Mouse (Mus musculus) heart, embryonic 14.5 days (tissue): ENCODE data around the gene Ano7. TPM values are rescaled to one million over a fixed set of nuclear protein-coding genes. Genes with fewer than 3 reads are reported as not detected.

Experiments used
- ATAC-seq: fragments of 200-750 bp; cut with Nextera tagmentation; 2 replicates; pipeline ENCODE4 v1.8.0; 2017; ENCODE audit warnings: low read depth, moderate TSS enrichment; ENCODE audit not compliant: insufficient number of reproducible peaks, insufficient read depth, low FRiP score
- H3K27ac ChIP-seq, 2 experiments: fragments of 200-500 bp in 1 of 2; fragments of 300-500 bp in 1 of 2; sonication (generic) in 1 of 2; replicated peaks in 1 of 2; 2 replicates each; pipeline ENCODE4 v1.5.1; 2012 to 2014; ENCODE audit warnings: low read depth in 2 of 2, low read length in 2 of 2, control low read depth in 1 of 2, mild to moderate bottlenecking in 1 of 2, mixed read lengths in 1 of 2; ENCODE audit not compliant: control insufficient read depth in 1 of 2, insufficient read depth in 1 of 2
- H3K27me3 ChIP-seq: fragments of 300-500 bp; sonication (generic); 2 replicates; pipeline ENCODE4 v1.6.1; 2014; ENCODE audit warnings: mild to moderate bottlenecking, low read length, control low read depth; ENCODE audit not compliant: control insufficient read depth, insufficient read depth
- H3K36me3 ChIP-seq: fragments of 300-500 bp; sonication (generic); 2 replicates; pipeline ENCODE4 v1.6.1; 2014; ENCODE audit warnings: mild to moderate bottlenecking, control low read depth, low read length, mixed read lengths; ENCODE audit not compliant: control insufficient read depth, insufficient read depth
- H3K4me1 ChIP-seq, 2 experiments: fragments of 200-500 bp in 1 of 2; fragments of 300-500 bp in 1 of 2; sonication (generic) in 1 of 2; 2 replicates each; pipeline ENCODE4 v1.6.1; 2012 to 2014; ENCODE audit warnings: low read length in 2 of 2, control low read depth in 1 of 2, mixed read lengths in 1 of 2; ENCODE audit not compliant: control insufficient read depth in 2 of 2, insufficient read depth in 2 of 2
- H3K4me2 ChIP-seq: fragments of 300-500 bp; sonication (generic); 2 replicates; pipeline ENCODE4 v1.6.1; 2014; ENCODE audit warnings: mild to moderate bottlenecking, low read length
- H3K4me3 ChIP-seq, 2 experiments: fragments of 200-500 bp in 1 of 2; fragments of 300-500 bp in 1 of 2; sonication (generic) in 1 of 2; 2 replicates each; pipeline ENCODE4 v1.5.1; 2012 to 2014; ENCODE audit warnings: low read length in 2 of 2, mild to moderate bottlenecking in 2 of 2, control low read depth in 1 of 2, low read depth in 1 of 2, moderate library complexity in 1 of 2; ENCODE audit not compliant: control insufficient read depth in 1 of 2, insufficient read depth in 1 of 2
- H3K9ac ChIP-seq: fragments of 300-500 bp; sonication (generic); 2 replicates; pipeline ENCODE4 v1.6.1; 2014; ENCODE audit warnings: mild to moderate bottlenecking, low read length
- H3K9me3 ChIP-seq: fragments of 300-500 bp; sonication (generic); 2 replicates; pipeline ENCODE4 v1.6.1; 2016; ENCODE audit warnings: low read length, control low read depth; ENCODE audit not compliant: control insufficient read depth
- WGBS: fragments of 180-500 bp; shearing (Covaris S2); extraction: QIAGEN DNeasy Blood & Tissue Kit; methylation state at CpG from one replicate; pipeline ENCODE4 v1.1.7; 2014; 5-methylcytosine and 5-hydroxymethylcytosine counted together
- polyA plus RNA-seq: library from polyadenylated mRNA; unstranded; fragments of >200 nt; fragmentation: Nextera tagmentation; extraction: Ambion mirVana; gene quantifications from 2 replicates; pipeline ENCODE4 v1.2.1, GENCODE M21; 2014

Ano7 gene
- polyA plus RNA-seq, 1 experiment from 2014 or later, result 0.27 TPM

DNA sequence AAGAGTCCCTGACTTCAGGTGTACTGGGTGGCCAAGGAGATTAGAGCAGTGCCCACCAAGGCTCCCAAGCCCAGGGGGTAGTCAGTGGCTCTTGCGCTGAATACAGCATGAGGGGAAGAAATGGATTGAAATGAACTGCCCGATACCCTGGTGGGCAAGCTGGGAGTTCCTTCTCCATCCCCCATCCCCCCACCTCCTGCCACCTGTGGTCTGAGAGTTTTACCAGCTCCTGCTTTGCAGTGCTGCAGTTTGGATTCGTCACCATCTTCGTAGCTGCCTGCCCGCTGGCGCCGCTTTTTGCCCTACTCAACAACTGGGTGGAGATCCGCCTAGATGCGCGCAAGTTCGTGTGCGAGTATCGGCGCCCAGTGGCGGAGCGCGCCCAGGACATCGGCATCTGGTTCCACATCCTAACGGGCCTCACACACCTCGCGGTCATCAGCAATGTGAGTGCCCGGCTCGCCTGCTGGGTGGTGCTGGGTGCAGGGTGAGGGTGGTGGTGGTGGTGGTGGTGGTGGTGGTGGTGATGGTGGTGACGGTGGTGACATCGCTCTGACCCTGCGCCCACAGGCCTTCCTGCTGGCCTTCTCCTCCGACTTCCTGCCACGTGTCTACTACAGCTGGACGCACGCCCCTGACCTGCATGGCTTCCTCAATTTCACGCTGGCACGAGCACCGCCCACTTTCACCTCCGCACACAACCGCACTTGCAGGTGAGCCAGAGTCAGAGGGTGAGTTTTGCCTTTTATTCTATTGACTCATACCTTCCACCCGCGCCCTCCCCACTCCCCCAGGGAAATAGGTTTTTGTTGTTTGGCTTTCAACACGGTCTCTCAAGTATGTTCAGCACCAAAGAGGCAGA, 27.7 kb downstream of the Ano7 start:
- peak overlapping the region; percentile 37 to 41 for H3K4me3 ChIP-seq
- H3K4me2 ChIP-seq, result peak overlapping the region; percentile 61
- H3K9ac ChIP-seq, result 0 out of 2 replicates have a peak overlapping the region, but pooled peaks have one; percentile 42
- no peaks in the 10 kb centered on the region; a peak in 2 of 4 replicates for H3K4me1 ChIP-seq
- peaks cover 13% of the 10 kb centered on the region for H3K36me3 ChIP-seq
- no peak for ATAC-seq
- no peaks in the 10 kb centered on the region for H3K9me3 ChIP-seq
- no peak overlapping the region for H3K27ac ChIP-seq
- no peaks in the 10 kb centered on the region for H3K27me3 ChIP-seq
- WGBS, result 17% methylated on average over 33 of the region's 38 CpGs

DNA sequence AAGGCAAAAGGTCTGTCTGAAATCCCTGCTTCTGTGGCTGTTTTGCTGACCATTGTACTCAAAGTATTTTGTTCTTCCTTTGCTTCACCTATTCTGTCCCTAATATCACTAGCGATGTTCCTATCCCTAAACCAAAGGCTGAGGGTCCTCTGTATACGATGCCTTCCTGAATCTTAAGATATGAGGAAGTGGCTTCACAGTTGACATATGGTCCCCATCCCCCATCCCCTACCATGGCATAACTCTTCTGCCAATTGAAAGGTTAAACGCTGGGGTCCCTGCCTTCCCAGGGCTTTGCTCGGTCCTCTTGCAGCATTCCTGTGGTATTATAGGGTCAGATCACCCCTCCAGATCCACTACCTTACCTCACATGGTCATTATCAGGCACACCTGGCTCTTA, 29.7 kb downstream of the Ano7 start:
- H3K4me1 ChIP-seq, result no peaks in the 10 kb centered on the region; a peak in 2 of 4 replicates
- no peaks in the 10 kb centered on the region for H3K27me3 ChIP-seq
- no peaks in the 10 kb centered on the region for H3K9me3 ChIP-seq
- H3K4me3 ChIP-seq, result no peak overlapping the region
- no peak for ATAC-seq
- no peak overlapping the region for H3K4me2 ChIP-seq
- no peak overlapping the region for H3K27ac ChIP-seq
- H3K36me3 ChIP-seq, result peaks cover 32% of the 10 kb centered on the region
- WGBS, result 76% methylated on average over 4 of the region's 4 CpGs
- H3K9ac ChIP-seq, result no peak overlapping the region

DNA sequence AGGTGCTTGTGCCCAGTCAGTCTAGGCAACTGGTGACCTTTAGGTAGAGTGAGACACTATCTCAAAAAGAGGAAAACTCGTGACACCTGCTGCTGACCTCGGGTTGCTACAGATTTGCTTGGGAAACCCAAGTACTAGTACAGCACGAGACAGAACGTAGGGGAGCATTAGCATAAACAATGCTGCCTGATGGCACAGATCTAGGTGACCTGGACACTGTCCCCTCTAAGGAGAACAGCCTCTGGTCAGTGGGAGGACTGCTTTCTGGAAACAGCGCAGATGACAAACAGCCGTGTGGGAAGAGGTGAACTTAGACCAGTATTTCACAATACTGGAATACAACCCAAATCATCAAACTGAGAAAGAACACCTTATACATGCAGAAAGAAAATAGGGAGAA, 58.4 kb downstream of the Ano7 start:
- Histone ChIP-seq H3K27me3 (no peaks in the 10 kb centered on the region), H3K9ac (no peak overlapping the region), H3K9me3 (no peaks in the 10 kb centered on the region), H3K4me3 (no peak overlapping the region), H3K4me2 (no peak overlapping the region), H3K36me3 (peaks cover 96% of the 10 kb centered on the region), H3K4me1 (no peaks in the 10 kb centered on the region), H3K27ac (no peak overlapping the region)
- 78% methylated on average over 6 of the region's 6 CpGs for WGBS
- ATAC-seq, result no peak

DNA sequence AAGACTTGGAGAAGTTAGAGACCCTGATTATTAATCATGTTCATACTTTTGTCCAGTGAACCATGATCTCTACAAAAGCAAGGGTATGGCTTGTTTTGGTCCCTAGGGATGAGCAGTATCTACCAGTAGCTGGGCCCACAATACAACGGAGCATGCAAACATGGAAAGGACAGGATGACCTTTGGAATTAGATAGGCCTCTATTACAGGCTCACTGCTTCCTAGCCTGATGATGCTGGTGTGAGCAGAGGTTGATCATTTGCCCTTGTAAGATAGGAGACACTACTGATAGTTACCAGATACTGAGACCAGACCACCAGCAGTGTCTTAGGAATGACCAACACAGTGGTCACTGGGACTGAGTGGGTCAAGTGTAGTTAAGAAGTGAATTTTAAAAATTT, 65.6 kb downstream of the Ano7 start:
- Histone ChIP-seq H3K4me3 (no peak overlapping the region), H3K4me2 (no peak overlapping the region), H3K27ac (no peak overlapping the region), H3K4me1 (peaks cover 6 to 15% of the 10 kb centered on the region in 2 experiments), H3K9ac (no peak overlapping the region), H3K36me3 (peaks cover 78% of the 10 kb centered on the region), H3K27me3 (no peaks in the 10 kb centered on the region), H3K9me3 (no peaks in the 10 kb centered on the region)
- no peak for ATAC-seq
- 80% methylated on average over 1 of the region's 1 CpGs for WGBS

DNA sequence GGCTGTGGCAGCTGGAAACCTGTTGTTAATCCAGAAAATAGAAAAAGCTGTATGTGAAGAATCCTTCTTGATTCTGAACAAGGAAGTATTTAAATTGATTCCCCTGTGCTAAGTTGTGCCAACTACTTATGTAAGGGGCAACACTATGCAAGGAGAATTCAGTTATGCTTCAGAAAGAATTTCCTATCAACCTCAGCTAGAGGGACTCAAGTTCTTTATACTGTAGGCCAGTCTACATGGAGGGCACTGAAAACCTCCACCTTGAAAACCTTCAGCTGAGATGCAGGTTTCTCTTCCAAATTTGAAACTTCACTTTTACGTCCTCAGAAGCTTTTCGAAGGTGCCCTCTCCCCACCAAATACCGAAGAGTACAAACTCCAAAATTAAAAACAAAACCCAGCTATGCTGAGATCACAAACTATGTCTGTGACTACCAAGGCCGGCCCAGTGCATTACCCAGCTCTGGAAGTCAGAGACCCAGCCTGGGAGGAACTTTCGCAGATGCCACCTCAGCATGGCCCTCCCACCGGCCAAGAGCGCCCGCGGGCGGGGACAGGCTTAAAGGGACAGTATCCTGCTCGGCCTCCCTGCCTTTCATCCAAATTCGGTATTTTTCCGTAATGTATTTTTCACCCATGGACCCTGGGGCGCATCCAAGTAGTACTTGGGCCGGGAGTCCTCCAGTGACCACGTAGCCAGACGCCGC, 70.8 kb downstream of the Ano7 start:
- Histone ChIP-seq H3K27ac (peak overlapping the region; percentile 94 to 97), H3K36me3 (peaks cover 28% of the 10 kb centered on the region), H3K4me1 (peaks cover 6 to 32% of the 10 kb centered on the region in 2 experiments), H3K4me3 (peak overlapping the region; percentile 83 to 95), H3K9ac (peak overlapping the region; percentile 92), H3K27me3 (no peaks in the 10 kb centered on the region), H3K4me2 (peak overlapping the region; percentile 76), H3K9me3 (no peaks in the 10 kb centered on the region)
- peak; percentile 71; the same call in 1 of the 2 replicates for ATAC-seq
- 4% methylated on average over 18 of the region's 18 CpGs for WGBS

DNA sequence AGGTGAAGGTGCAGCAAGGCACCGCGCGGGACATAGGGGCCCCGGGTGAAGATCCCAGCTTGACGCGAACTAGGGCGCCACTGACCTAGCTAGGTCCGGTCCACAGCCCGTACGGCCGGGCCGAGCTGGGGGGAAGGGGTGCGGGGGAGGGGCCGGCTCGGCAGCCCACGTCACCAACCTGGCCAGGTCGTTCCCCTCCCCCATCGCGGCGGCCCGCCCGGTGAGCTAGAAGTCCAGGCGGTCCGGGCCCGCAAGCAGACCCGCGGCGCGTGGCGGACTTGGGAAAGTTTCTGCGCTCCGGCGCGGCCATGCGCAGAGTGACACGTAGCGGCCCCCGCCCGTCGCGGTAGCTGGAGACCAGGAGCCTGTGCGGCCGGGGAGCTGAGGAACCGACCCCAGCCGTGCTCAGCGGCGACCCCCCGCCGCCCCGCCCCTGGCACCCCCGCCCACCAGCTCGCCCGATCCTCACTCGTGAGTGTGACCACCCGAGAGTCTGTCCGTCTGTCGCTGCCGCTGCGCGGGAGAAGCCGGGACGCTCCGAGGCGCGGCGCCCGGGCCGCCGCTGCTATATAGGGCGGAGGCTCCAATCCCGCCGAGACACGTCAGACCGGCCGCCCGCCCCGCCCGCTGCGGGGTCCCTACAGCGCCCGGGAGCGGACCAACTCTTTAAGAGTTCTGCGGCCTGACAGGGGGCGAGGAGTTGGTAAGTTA, 71.5 kb downstream of the Ano7 start:
- Histone ChIP-seq H3K27me3 (no peaks in the 10 kb centered on the region), H3K27ac (peak overlapping the region; percentile 94 to 97), H3K4me3 (peak overlapping the region; percentile 83 to 95), H3K36me3 (peaks cover 21% of the 10 kb centered on the region), H3K4me1 (peaks cover 6 to 32% of the 10 kb centered on the region in 2 experiments), H3K4me2 (peak overlapping the region; percentile 76), H3K9me3 (no peaks in the 10 kb centered on the region), H3K9ac (peak overlapping the region; percentile 92)
- ATAC-seq, result peak; percentile 91
- WGBS, result under 1% methylated on average over 79 of the region's 84 CpGs

DNA sequence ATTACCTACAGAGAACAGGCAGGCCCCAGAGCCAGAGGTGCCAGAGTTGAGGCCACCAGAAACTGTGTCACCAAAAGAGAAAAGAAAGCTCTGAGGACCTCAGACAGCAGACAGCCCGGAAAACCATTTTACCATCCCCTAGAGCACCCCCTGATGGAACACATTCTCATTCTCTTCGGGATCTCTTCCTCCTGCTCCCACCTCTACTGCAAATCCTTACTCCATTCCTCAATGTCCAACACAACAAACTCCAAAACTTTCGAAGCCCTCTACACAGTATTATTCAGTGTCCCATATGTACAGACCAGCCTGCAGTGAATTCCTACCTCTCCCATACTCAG, 72.1 kb downstream of the Ano7 start:
- peak overlapping the region; percentile 83 to 95 for H3K4me3 ChIP-seq
- peak overlapping the region; percentile 76 for H3K4me2 ChIP-seq
- peaks cover 16% of the 10 kb centered on the region for H3K36me3 ChIP-seq
- peaks cover 6 to 32% of the 10 kb centered on the region in 2 experiments for H3K4me1 ChIP-seq
- 13% methylated on average over 3 of the region's 3 CpGs for WGBS
- H3K9me3 ChIP-seq, result no peaks in the 10 kb centered on the region
- H3K27me3 ChIP-seq, result no peaks in the 10 kb centered on the region
- peak overlapping the region; percentile 65 to 97 for H3K27ac ChIP-seq
- ATAC-seq, result 0 out of 2 replicates have a peak, but pooled peaks have one; percentile 4
- H3K9ac ChIP-seq, result peak overlapping the region; percentile 92
